ENCODE assay signal across 8 mouse cellular contexts in the genomic region with DNA sequence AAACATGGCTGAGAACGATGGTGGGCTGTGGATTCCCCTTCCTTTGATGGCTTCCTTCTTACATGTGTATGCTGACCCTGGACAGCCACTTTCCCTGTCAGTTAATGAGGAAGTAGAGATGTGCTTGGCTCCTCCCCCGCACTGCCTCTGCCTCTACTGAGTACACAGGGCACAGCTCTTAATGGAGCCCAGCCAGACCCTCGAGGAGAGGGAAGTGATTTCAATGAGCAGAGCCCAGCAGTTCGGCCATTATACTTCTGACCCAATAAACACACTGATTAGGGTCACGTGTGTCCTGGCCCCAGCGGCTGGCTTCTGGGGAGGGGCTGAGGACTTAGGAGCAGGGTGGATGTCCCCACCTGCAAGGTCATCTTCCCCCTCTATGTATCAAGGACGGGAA. TPM values are rescaled to one million over a fixed set of nuclear protein-coding genes. Genes with fewer than 3 reads are reported as not detected.
DNase-seq lines count a peak whose midpoint lies in the region; ATAC-seq lines count a peak whose summit lies in the region.
"Had no signal": no experiment of that assay in that cellular context is flagged by ENCODE, and none has a peak within 500 bp of the region (broad histone marks: within the 10 kb centered on the region; RNA-seq: fewer than 3 reads in every experiment).

No protein-coding gene starts in this region.

- H3K27me3 ChIP-seq in embryonic facial prominence, embryonic 13.5 days = peaks cover 10% of the 10 kb centered on the region
- no peaks in the 10 kb centered on the region for H3K27me3 ChIP-seq in lung, embryonic 16.5 days (ENCODE audit: control insufficient read depth, insufficient read depth, low read depth, low read length)
- no peaks in the 10 kb centered on the region for H3K27me3 ChIP-seq in stomach, embryonic 15.5 days (replicated peaks)

- H3K4me3 ChIP-seq in embryonic facial prominence, embryonic 13.5 days = no peak overlapping the region
- H3K4me3 ChIP-seq in lung, embryonic 16.5 days (ENCODE audit: low read length) = no peak overlapping the region
- H3K4me3 ChIP-seq in stomach, embryonic 15.5 days (replicated peaks) = no peak overlapping the region
- H3K4me3 ChIP-seq: erythroblast, embryonic 14.5 days had no signal

- DNase-seq in right cerebral cortex, postnatal 14 days = peak; percentile 35
- DNase-seq in right cerebral cortex, postnatal 25 days = no peak
- DNase-seq in urinary bladder, postnatal 25 days (ENCODE audit: low spot score) = no peak
- no peak for DNase-seq in Muller cell, postnatal 12 days (ENCODE audit: inconsistent ontology term)

- H3K4me1 ChIP-seq in embryonic facial prominence, embryonic 13.5 days = peaks cover 40% of the 10 kb centered on the region
- peaks cover 34% of the 10 kb centered on the region for H3K4me1 ChIP-seq in lung, embryonic 16.5 days (replicated peaks; ENCODE audit: control insufficient read depth, insufficient read depth, low read length)
- peaks cover 12% of the 10 kb centered on the region for H3K4me1 ChIP-seq in stomach, embryonic 15.5 days

- no peak overlapping the region for H3K9ac ChIP-seq in embryonic facial prominence, embryonic 13.5 days
- H3K9ac ChIP-seq in lung, embryonic 16.5 days (ENCODE audit: low read length) = no peak overlapping the region
- H3K9ac ChIP-seq in stomach, embryonic 15.5 days = no peak overlapping the region

- 36% methylated on average over 7 of the region's 7 CpGs for WGBS in embryonic facial prominence, embryonic 13.5 days
- 33% methylated on average over 7 of the region's 7 CpGs for WGBS in lung, embryonic 16.5 days
- WGBS in stomach, embryonic 15.5 days = 42% methylated on average over 7 of the region's 7 CpGs

- H3K27ac ChIP-seq in embryonic facial prominence, embryonic 13.5 days = peak overlapping the region; percentile 58; the same call in 1 of the 2 replicates
- peak overlapping the region; percentile 12; the same call in 1 of the 2 replicates for H3K27ac ChIP-seq in lung, embryonic 16.5 days (ENCODE audit: low read length)
- no peak overlapping the region for H3K27ac ChIP-seq in stomach, embryonic 15.5 days

- H3K4me2 ChIP-seq in embryonic facial prominence, embryonic 13.5 days = no peak overlapping the region
- no peak overlapping the region for H3K4me2 ChIP-seq in lung, embryonic 16.5 days (ENCODE audit: low read depth, low read length)
- H3K4me2 ChIP-seq in stomach, embryonic 15.5 days = no peak overlapping the region

- H3K9me3 ChIP-seq in embryonic facial prominence, embryonic 13.5 days = no peaks in the 10 kb centered on the region
- H3K9me3 ChIP-seq in lung, embryonic 16.5 days (ENCODE audit: control insufficient read depth, low read length) = no peaks in the 10 kb centered on the region
- H3K9me3 ChIP-seq in stomach, embryonic 15.5 days = no peaks in the 10 kb centered on the region

- no peak for ATAC-seq in embryonic facial prominence, embryonic 13.5 days (ENCODE audit: insufficient number of reproducible peaks, insufficient read depth, low FRiP score, low TSS enrichment, low read depth)
- ATAC-seq in lung, embryonic 16.5 days (ENCODE audit: low read depth) = peak; percentile 32; the same call in 1 of the 2 replicates
- 0 out of 2 replicates have a peak, but pooled peaks have one; percentile 24 for ATAC-seq in stomach, embryonic 15.5 days (ENCODE audit: insufficient read depth, low FRiP score, low read depth)

- H3K36me3 ChIP-seq in embryonic facial prominence, embryonic 13.5 days = peaks cover 21% of the 10 kb centered on the region
- peaks cover 7% of the 10 kb centered on the region for H3K36me3 ChIP-seq in lung, embryonic 16.5 days (ENCODE audit: control insufficient read depth, insufficient read depth, low read length)
- 0 out of 2 replicates have a peak, but pooled peaks cover 9% of the 10 kb centered on the region for H3K36me3 ChIP-seq in stomach, embryonic 15.5 days

RNA-seq across cellular contexts. Expression of gene Cpne5, which starts 7.8 kb away (rescaled TPM):
- 28.1 and 36.0 TPM in 2 replicates for polyA plus RNA-seq in embryonic facial prominence, embryonic 13.5 days (2015; fragmentation: Nextera tagmentation; extraction: Ambion mirVana)
- 3.6 and 5.0 TPM in 2 replicates for polyA plus RNA-seq in lung, embryonic 16.5 days (2015; fragmentation: Nextera tagmentation; extraction: Ambion mirVana)
- polyA plus RNA-seq in stomach, embryonic 15.5 days (2015; fragmentation: Nextera tagmentation; extraction: Ambion mirVana) = 9.2 and 10.3 TPM in 2 replicates

RNA-seq across cellular contexts. Expression of gene Ppil1, which starts 18.3 kb away (rescaled TPM):
- polyA plus RNA-seq in embryonic facial prominence, embryonic 13.5 days (2015; fragmentation: Nextera tagmentation; extraction: Ambion mirVana) = 149 and 162 TPM in 2 replicates
- 144 and 145 TPM in 2 replicates for polyA plus RNA-seq in lung, embryonic 16.5 days (2015; fragmentation: Nextera tagmentation; extraction: Ambion mirVana)
- 148 and 150 TPM in 2 replicates for polyA plus RNA-seq in stomach, embryonic 15.5 days (2015; fragmentation: Nextera tagmentation; extraction: Ambion mirVana)

RNA-seq across cellular contexts. Expression of gene BC004004, which starts 22.9 kb away (rescaled TPM):
- polyA plus RNA-seq in embryonic facial prominence, embryonic 13.5 days (2015; fragmentation: Nextera tagmentation; extraction: Ambion mirVana) = 66.7 and 71.3 TPM in 2 replicates
- polyA plus RNA-seq in lung, embryonic 16.5 days (2015; fragmentation: Nextera tagmentation; extraction: Ambion mirVana) = 82.2 and 87.7 TPM in 2 replicates
- polyA plus RNA-seq in stomach, embryonic 15.5 days (2015; fragmentation: Nextera tagmentation; extraction: Ambion mirVana) = 81.6 and 87.1 TPM in 2 replicates
